ENCODE assay signal across 16 mouse cellular contexts in genomic region chr3:153960884-153961283, GRCm38 (mm10). TPM values are rescaled to one million over a fixed set of nuclear protein-coding genes. Genes with fewer than 3 reads are reported as not detected.
DNase-seq lines count a peak whose midpoint lies in the region; ATAC-seq lines count a peak whose summit lies in the region.
"Had no signal": no experiment of that assay in that cellular context is flagged by ENCODE, and none has a peak within 500 bp of the region (broad histone marks: within the 10 kb centered on the region; RNA-seq: fewer than 3 reads in every experiment).

No protein-coding gene starts in this region.

- no peak overlapping the region for H3K4me3 ChIP-seq in forebrain, embryonic 12.5 days (replicated peaks)
- no peak overlapping the region for H3K4me3 ChIP-seq in forebrain, embryonic 10.5 days
- H3K4me3 ChIP-seq in hindbrain, embryonic 16.5 days (ENCODE audit: low read length): no peak overlapping the region
- H3K4me3 ChIP-seq in hindbrain, embryonic 14.5 days (replicated peaks; ENCODE audit: low read length): no peak overlapping the region
- H3K4me3 ChIP-seq in embryonic facial prominence, embryonic 14.5 days (ENCODE audit: low read depth, low read length): no peak overlapping the region
- H3K4me3 ChIP-seq: heart, embryonic 12.5 days; intestine, embryonic 15.5 days; kidney, embryonic 15.5 days; liver, embryonic 12.5 days had no signal

- 87% methylated on average over 2 of the region's 2 CpGs for WGBS in forebrain, embryonic 12.5 days
- 80% methylated on average over 2 of the region's 2 CpGs for WGBS in forebrain, embryonic 10.5 days
- 55% methylated on average over 2 of the region's 2 CpGs for WGBS in hindbrain, embryonic 16.5 days
- WGBS in hindbrain, embryonic 14.5 days: 49% methylated on average over 2 of the region's 2 CpGs
- 52% methylated on average over 2 of the region's 2 CpGs for WGBS in embryonic facial prominence, embryonic 14.5 days

- H3K27me3 ChIP-seq in forebrain, embryonic 12.5 days: no peaks in the 10 kb centered on the region
- no peaks in the 10 kb centered on the region for H3K27me3 ChIP-seq in forebrain, embryonic 10.5 days (ENCODE audit: poor library complexity, severe bottlenecking)
- H3K27me3 ChIP-seq in hindbrain, embryonic 16.5 days (replicated peaks; ENCODE audit: control insufficient read depth, insufficient read depth, low read length): no peaks in the 10 kb centered on the region
- H3K27me3 ChIP-seq in hindbrain, embryonic 14.5 days (ENCODE audit: control insufficient read depth, insufficient read depth, low read length): no peaks in the 10 kb centered on the region
- H3K27me3 ChIP-seq in embryonic facial prominence, embryonic 14.5 days (replicated peaks; ENCODE audit: control insufficient read depth, insufficient read depth, low read length): no peaks in the 10 kb centered on the region
- H3K27me3 ChIP-seq: heart, embryonic 12.5 days; intestine, embryonic 15.5 days; kidney, embryonic 15.5 days; liver, embryonic 12.5 days had no signal

- no peak for DNase-seq in forebrain, embryonic 10.5 days (ENCODE audit: extremely low spot score, low spot score)
- DNase-seq in hindbrain, embryonic 14.5 days (ENCODE audit: low spot score): no peak
- DNase-seq in retina, postnatal 1 day: peak; percentile 17
- no peak for DNase-seq in retina, embryonic 14.5 days (ENCODE audit: low spot score)
- DNase-seq in embryonic facial prominence, embryonic 14.5 days (ENCODE audit: low spot score): no peak
- no peak for DNase-seq in thymus, postnatal 14 days
- DNase-seq: embryo, embryonic 11 days; lung, embryonic 14.5 days; lung, postnatal 4 days; right cerebral cortex, postnatal 4 days had no signal

- H3K4me2 ChIP-seq in forebrain, embryonic 12.5 days: no peak overlapping the region
- no peak overlapping the region for H3K4me2 ChIP-seq in hindbrain, embryonic 16.5 days (ENCODE audit: low read length)
- H3K4me2 ChIP-seq in hindbrain, embryonic 14.5 days (replicated peaks): no peak overlapping the region
- no peak overlapping the region for H3K4me2 ChIP-seq in embryonic facial prominence, embryonic 14.5 days (ENCODE audit: low read depth, low read length)
- H3K4me2 ChIP-seq: heart, embryonic 12.5 days; intestine, embryonic 15.5 days; kidney, embryonic 15.5 days; liver, embryonic 12.5 days; lung, embryonic 14.5 days had no signal

- H3K9me3 ChIP-seq in forebrain, embryonic 12.5 days: no peaks in the 10 kb centered on the region; the same call in 1 of the 2 replicates
- H3K9me3 ChIP-seq in forebrain, embryonic 10.5 days: no peaks in the 10 kb centered on the region; the same call in 1 of the 2 replicates
- H3K9me3 ChIP-seq in hindbrain, embryonic 16.5 days (ENCODE audit: control insufficient read depth, low read length): no peaks in the 10 kb centered on the region
- no peaks in the 10 kb centered on the region for H3K9me3 ChIP-seq in hindbrain, embryonic 14.5 days (ENCODE audit: control insufficient read depth, low read length)
- H3K9me3 ChIP-seq in embryonic facial prominence, embryonic 14.5 days (ENCODE audit: control insufficient read depth, low read length): no peaks in the 10 kb centered on the region
- H3K9me3 ChIP-seq: intestine, embryonic 15.5 days; kidney, embryonic 15.5 days; liver, embryonic 12.5 days had no signal

- ATAC-seq in forebrain, embryonic 12.5 days (ENCODE audit: low FRiP score): peak; percentile 47; the same call in 1 of the 2 replicates
- peak; percentile 32; the same call in 1 of the 2 replicates for ATAC-seq in hindbrain, embryonic 16.5 days
- no peak for ATAC-seq in hindbrain, embryonic 14.5 days (ENCODE audit: low FRiP score)
- ATAC-seq in embryonic facial prominence, embryonic 14.5 days (ENCODE audit: low read depth): 0 out of 2 replicates have a peak, but pooled peaks have one; percentile 16
- ATAC-seq: intestine, embryonic 15.5 days; liver, embryonic 12.5 days had no signal

- no peaks in the 10 kb centered on the region for H3K36me3 ChIP-seq in forebrain, embryonic 12.5 days (replicated peaks)
- H3K36me3 ChIP-seq in forebrain, embryonic 10.5 days (replicated peaks): no peaks in the 10 kb centered on the region
- H3K36me3 ChIP-seq in hindbrain, embryonic 16.5 days (ENCODE audit: control insufficient read depth, insufficient read depth, low read length): no peaks in the 10 kb centered on the region
- no peaks in the 10 kb centered on the region for H3K36me3 ChIP-seq in hindbrain, embryonic 14.5 days (replicated peaks; ENCODE audit: control insufficient read depth, insufficient read depth)
- H3K36me3 ChIP-seq in embryonic facial prominence, embryonic 14.5 days (ENCODE audit: control insufficient read depth, insufficient read depth, low read length): no peaks in the 10 kb centered on the region
- H3K36me3 ChIP-seq: heart, embryonic 12.5 days; intestine, embryonic 15.5 days; kidney, embryonic 15.5 days; liver, embryonic 12.5 days had no signal

- no peak overlapping the region for H3K27ac ChIP-seq in forebrain, embryonic 12.5 days
- H3K27ac ChIP-seq in forebrain, embryonic 10.5 days: no peak overlapping the region
- H3K27ac ChIP-seq in hindbrain, embryonic 16.5 days (ENCODE audit: low read depth, low read length): no peak overlapping the region
- H3K27ac ChIP-seq in hindbrain, embryonic 14.5 days: no peak overlapping the region
- no peak overlapping the region for H3K27ac ChIP-seq in embryonic facial prominence, embryonic 14.5 days (replicated peaks; ENCODE audit: low read depth, low read length)
- H3K27ac ChIP-seq: intestine, embryonic 15.5 days; kidney, embryonic 15.5 days; liver, embryonic 12.5 days had no signal

- no peak overlapping the region for H3K9ac ChIP-seq in forebrain, embryonic 12.5 days
- no peak overlapping the region for H3K9ac ChIP-seq in hindbrain, embryonic 16.5 days (ENCODE audit: low read depth, low read length)
- H3K9ac ChIP-seq in hindbrain, embryonic 14.5 days: no peak overlapping the region
- no peak overlapping the region for H3K9ac ChIP-seq in embryonic facial prominence, embryonic 14.5 days (ENCODE audit: low read depth, low read length)
- H3K9ac ChIP-seq: heart, embryonic 12.5 days; intestine, embryonic 15.5 days; kidney, embryonic 15.5 days; liver, embryonic 12.5 days; lung, embryonic 14.5 days had no signal

- 0 out of 2 replicates have a peak, but pooled peaks cover 3% of the 10 kb centered on the region for H3K4me1 ChIP-seq in forebrain, embryonic 12.5 days
- H3K4me1 ChIP-seq in forebrain, embryonic 10.5 days: no peaks in the 10 kb centered on the region
- no peaks in the 10 kb centered on the region for H3K4me1 ChIP-seq in hindbrain, embryonic 16.5 days (ENCODE audit: control insufficient read depth, insufficient read depth, low read depth, low read length)
- H3K4me1 ChIP-seq in hindbrain, embryonic 14.5 days (replicated peaks; ENCODE audit: control insufficient read depth, insufficient read depth, low read length): no peaks in the 10 kb centered on the region
- H3K4me1 ChIP-seq in embryonic facial prominence, embryonic 14.5 days (ENCODE audit: control insufficient read depth, insufficient read depth, low read length): no peaks in the 10 kb centered on the region
- H3K4me1 ChIP-seq: intestine, embryonic 15.5 days had no signal

RNA-seq across cellular contexts. Expression of gene Slc44a5, which starts 12.4 kb away (rescaled TPM):
- 4.7 and 4.8 TPM in 2 replicates for polyA plus RNA-seq in forebrain, embryonic 12.5 days (2016; fragmentation: Nextera tagmentation; extraction: Ambion mirVana)
- 0.82 and 0.91 TPM in 2 replicates for polyA plus RNA-seq in forebrain, embryonic 10.5 days (2016; fragmentation: Nextera tagmentation; extraction: Ambion mirVana)
- 7.5 and 9.3 TPM in 2 replicates for polyA plus RNA-seq in hindbrain, embryonic 16.5 days (2015; fragmentation: Nextera tagmentation; extraction: Ambion mirVana)
- polyA plus RNA-seq in hindbrain, embryonic 14.5 days (2014; fragmentation: Nextera tagmentation; extraction: Ambion mirVana): 11.3 and 14.0 TPM in 2 replicates
- polyA plus RNA-seq in embryonic facial prominence, embryonic 14.5 days (2014; fragmentation: Nextera tagmentation; extraction: Ambion mirVana): 3.0 and 3.4 TPM in 2 replicates

RNA-seq across cellular contexts. Expression of gene Acadm, which starts 16.5 kb away (rescaled TPM):
- 43.4 and 45.1 TPM in 2 replicates for polyA plus RNA-seq in forebrain, embryonic 12.5 days (2016; fragmentation: Nextera tagmentation; extraction: Ambion mirVana)
- polyA plus RNA-seq in forebrain, embryonic 10.5 days (2016; fragmentation: Nextera tagmentation; extraction: Ambion mirVana): 37.6 and 39.1 TPM in 2 replicates
- 69.1 and 70.4 TPM in 2 replicates for polyA plus RNA-seq in hindbrain, embryonic 16.5 days (2015; fragmentation: Nextera tagmentation; extraction: Ambion mirVana)
- polyA plus RNA-seq in hindbrain, embryonic 14.5 days (2014; fragmentation: Nextera tagmentation; extraction: Ambion mirVana): 62.6 and 69.6 TPM in 2 replicates
- polyA plus RNA-seq in embryonic facial prominence, embryonic 14.5 days (2014; fragmentation: Nextera tagmentation; extraction: Ambion mirVana): 79.4 and 81.1 TPM in 2 replicates

RNA-seq across cellular contexts. Expression of gene Rabggtb, which starts 48.1 kb away (rescaled TPM):
- polyA plus RNA-seq in forebrain, embryonic 12.5 days (2016; fragmentation: Nextera tagmentation; extraction: Ambion mirVana): 43.1 and 45.8 TPM in 2 replicates
- 51.2 and 55.5 TPM in 2 replicates for polyA plus RNA-seq in forebrain, embryonic 10.5 days (2016; fragmentation: Nextera tagmentation; extraction: Ambion mirVana)
- 54.4 and 62.2 TPM in 2 replicates for polyA plus RNA-seq in hindbrain, embryonic 16.5 days (2015; fragmentation: Nextera tagmentation; extraction: Ambion mirVana)
- polyA plus RNA-seq in hindbrain, embryonic 14.5 days (2014; fragmentation: Nextera tagmentation; extraction: Ambion mirVana): 54.8 and 58.4 TPM in 2 replicates
- 54.0 and 56.2 TPM in 2 replicates for polyA plus RNA-seq in embryonic facial prominence, embryonic 14.5 days (2014; fragmentation: Nextera tagmentation; extraction: Ambion mirVana)

RNA-seq across cellular contexts. Expression of gene Msh4, which starts 54.9 kb away (rescaled TPM):
- polyA plus RNA-seq in forebrain, embryonic 12.5 days (2016; fragmentation: Nextera tagmentation; extraction: Ambion mirVana): 0.15 and 0.22 TPM in 2 replicates
- polyA plus RNA-seq in forebrain, embryonic 10.5 days (2016; fragmentation: Nextera tagmentation; extraction: Ambion mirVana): 0.07 and 0.12 TPM in 2 replicates
- polyA plus RNA-seq in hindbrain, embryonic 16.5 days (2015; fragmentation: Nextera tagmentation; extraction: Ambion mirVana): 0.07 and 0.08 TPM in 2 replicates
- 0.32 TPM in 1 of 2 replicates, not detected in the other for polyA plus RNA-seq in hindbrain, embryonic 14.5 days (2014; fragmentation: Nextera tagmentation; extraction: Ambion mirVana)
- polyA plus RNA-seq in embryonic facial prominence, embryonic 14.5 days (2014; fragmentation: Nextera tagmentation; extraction: Ambion mirVana): 0.06 TPM in 1 of 2 replicates, not detected in the other
